Mouse (Mus musculus) erythroblast, embryonic 14.5 days (primary cell): ENCODE data around the gene Sae1.

Experiments used
- GATA1 ChIP-seq: IDR thresholded peaks from 2 replicates; pipeline ENCODE4 v1.6.1; 2012; ENCODE audit warnings: low read length, inconsistent platforms, mixed read lengths
- TAL1 ChIP-seq: IDR thresholded peaks from 3 replicates; pipeline ENCODE4 v1.6.1; 2012; ENCODE audit warnings: low read length, inconsistent platforms, mixed read lengths

GRCm38 (mm10) chr7:16295321-16295900 is 92.2 kb downstream of the Sae1 start:
- TF ChIP-seq TAL1 = no peak
- TF ChIP-seq GATA1 = no peak
